Mouse (Mus musculus): ENCODE data around the gene Pou3f1.

- TF ChIP-seq CTCF (IDR thresholded peaks at IDR 0.05; ENCODE audit: insufficient read depth, low read length) (no peak), POLR2A (IDR thresholded peaks at IDR 0.05; ENCODE audit: borderline replicate concordance, extremely low read depth, low read depth, low read length) (no peak)
Measured at GRCm38 (mm10) chr4:124611768-124612167, 44.8 kb upstream of the Pou3f1 start.
